Mouse (Mus musculus): ENCODE data around the gene Olfr148. TPM values are rescaled to one million over a fixed set of nuclear protein-coding genes. Genes with fewer than 3 reads are reported as not detected.

The Olfr148 gene
- total RNA-seq, 2 experiments from 2014 or later, result not detected

Other genes starting within 250 kb of the Olfr148 start
- not detected for gene Olfr951, start 223.2 kb upstream of the Olfr148 start, total RNA-seq (2021)
- not detected for gene Olfr952, start 183.5 kb upstream of the Olfr148 start, total RNA-seq (2021)
- not detected for gene Olfr954, start 154.0 kb upstream of the Olfr148 start, total RNA-seq (2021)
- gene Olfr955, start 138.7 kb upstream of the Olfr148 start, total RNA-seq (2021), result not detected
- not detected for gene Olfr44, start 116.7 kb upstream of the Olfr148 start, total RNA-seq (2021)
- gene Olfr957, start 94.8 kb upstream of the Olfr148 start, total RNA-seq (2021), result not detected
- not detected for gene Olfr958, start 56.6 kb upstream of the Olfr148 start, total RNA-seq (2021)
- gene Olfr959, start 35.1 kb upstream of the Olfr148 start, total RNA-seq (2021), result not detected
- 1 to 10 TPM in 1 of 2 experiments, under 1 TPM in 1; 0.92 to 1.3 TPM for gene AW551984, start 6.3 kb upstream of the Olfr148 start, total RNA-seq (2021)
- not detected for gene Olfr960, start 10.7 kb downstream of the Olfr148 start, total RNA-seq (2021)
- not detected for gene Olfr961, start 34.4 kb downstream of the Olfr148 start, total RNA-seq (2021)
- not detected for gene Olfr963, start 56.5 kb downstream of the Olfr148 start, total RNA-seq (2021)
- not detected for gene Olfr149, start 96.5 kb downstream of the Olfr148 start, total RNA-seq (2021)
- not detected for gene Olfr965, start 100.7 kb downstream of the Olfr148 start, total RNA-seq (2021)
- not detected for gene Olfr150, start 120.3 kb downstream of the Olfr148 start, total RNA-seq (2021)
- gene Olfr967, start 135.6 kb downstream of the Olfr148 start, total RNA-seq (2021), result not detected
- gene Olfr968, start 172.6 kb downstream of the Olfr148 start, total RNA-seq (2021), result not detected
- not detected for gene Olfr969, start 180.3 kb downstream of the Olfr148 start, total RNA-seq (2021)
- not detected for gene Olfr970, start 198.2 kb downstream of the Olfr148 start, total RNA-seq (2021)
- not detected for gene Olfr971, start 226.2 kb downstream of the Olfr148 start, total RNA-seq (2021)

Measured in gastrocnemius, postnatal 36 days (tissue).